Mouse (Mus musculus) adrenal gland, adult 18-20 months (tissue): ENCODE data around the gene Myl6b. TPM values are rescaled to one million over a fixed set of nuclear protein-coding genes. Genes with fewer than 3 reads are reported as not detected.

Source experiments
- DNase-seq, 2 experiments: peaks; one replicate each; pipeline ENCODE4 v3.0.0; 2021 to 2022; ENCODE audit warnings: low spot score in 2 of 2
- microRNA-seq, 2 experiments: library from miRNA; unstranded; fragments of <30 nt; microRNA quantifications; one replicate each; pipeline ENCODE4 v1.2.0; 2021; ENCODE audit warnings: borderline number of aligned reads in 2 of 2
- total RNA-seq, 2 experiments: library from RNA; stranded (reverse); gene quantifications; 1 replicate in 1 of 2; 2 replicates in 1 of 2; pipeline ENCODE4 v1.2.3; 2021

Gene Myl6b
- total RNA-seq, 2 experiments from 2014 or later, result 5.3 to 11.6 TPM

DNA sequence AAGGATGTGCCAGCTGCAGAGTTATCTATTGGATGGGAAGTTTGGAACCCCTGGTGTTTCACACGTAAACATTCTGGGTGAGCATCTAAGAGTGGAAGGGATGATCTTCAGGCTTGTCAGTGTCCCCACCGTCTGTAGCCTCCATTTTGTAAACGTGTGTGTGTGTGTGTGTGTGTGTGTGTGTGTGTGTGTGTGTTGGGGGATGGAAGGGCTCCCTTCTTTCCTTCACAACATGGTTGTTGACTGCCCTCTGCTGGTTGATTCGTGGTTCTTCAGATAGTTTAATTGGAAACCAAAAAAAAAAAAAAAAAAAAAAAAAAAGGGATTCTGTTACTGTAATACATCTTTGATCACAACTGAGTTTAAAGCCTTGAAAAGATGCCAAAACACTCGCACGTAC lies 43.2 kb downstream of the Myl6b start:
- DNase-seq, result peak in 1 of 2 experiments; percentile 37

DNA sequence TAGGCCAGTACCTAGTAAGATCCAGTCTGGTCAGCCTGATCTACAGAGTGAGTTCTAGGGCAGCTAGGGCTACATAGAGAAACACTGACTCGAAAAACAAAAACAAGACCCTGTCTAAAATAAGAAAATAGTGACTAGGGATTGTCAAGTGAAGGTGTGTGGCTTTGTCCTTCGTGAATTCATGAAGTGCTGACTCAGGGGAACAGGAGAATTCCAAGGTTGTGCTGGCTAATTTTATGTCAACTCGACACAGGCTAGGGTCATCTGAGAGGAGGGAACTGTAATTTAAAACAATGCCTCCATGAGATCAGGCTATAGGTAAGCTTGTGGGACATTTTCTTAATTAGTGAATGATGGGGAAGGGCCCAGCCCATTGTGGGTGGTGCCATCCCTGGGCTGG lies 44.0 kb downstream of the Myl6b start:
- DNase-seq, result no peak

DNA sequence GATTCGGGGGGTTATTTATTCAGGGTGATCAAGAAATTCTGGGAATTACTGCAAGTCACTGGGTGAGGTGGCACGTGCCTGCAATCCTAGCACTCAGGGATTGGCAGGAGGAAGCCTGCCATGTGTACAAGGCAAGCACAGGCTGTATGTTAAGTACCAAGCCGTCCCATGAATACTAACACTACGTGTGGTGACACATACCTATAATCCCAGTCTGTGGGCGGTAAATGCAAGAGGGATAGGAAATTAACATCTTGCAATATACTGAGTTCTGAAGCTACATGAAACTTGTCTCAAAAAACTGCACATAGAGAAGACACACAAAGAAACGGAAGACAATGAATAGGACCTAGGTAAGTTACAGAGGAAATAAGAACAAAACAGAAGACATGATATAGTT lies 47.5 kb downstream of the Myl6b start:
- no peak for DNase-seq

DNA sequence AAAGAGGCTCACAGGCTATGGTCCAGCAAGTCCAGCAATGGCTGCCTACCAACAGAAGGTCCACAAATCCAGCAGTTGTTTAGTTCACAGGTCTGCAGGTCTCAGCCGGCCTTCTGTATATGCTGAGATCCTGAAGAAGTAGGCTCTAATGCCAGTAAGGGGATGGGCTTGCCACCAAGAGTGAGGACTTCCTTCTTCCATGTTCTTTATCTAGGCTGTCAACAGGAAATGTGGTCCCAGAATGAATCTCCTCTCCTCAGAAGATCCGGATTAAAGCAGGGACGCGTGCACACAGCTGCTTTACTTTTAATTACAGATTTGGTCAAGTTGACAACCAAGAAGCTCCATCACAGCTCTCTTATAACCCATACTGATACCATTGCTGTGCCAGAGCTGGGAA lies 53.1 kb downstream of the Myl6b start:
- DNase-seq, result no peak

DNA sequence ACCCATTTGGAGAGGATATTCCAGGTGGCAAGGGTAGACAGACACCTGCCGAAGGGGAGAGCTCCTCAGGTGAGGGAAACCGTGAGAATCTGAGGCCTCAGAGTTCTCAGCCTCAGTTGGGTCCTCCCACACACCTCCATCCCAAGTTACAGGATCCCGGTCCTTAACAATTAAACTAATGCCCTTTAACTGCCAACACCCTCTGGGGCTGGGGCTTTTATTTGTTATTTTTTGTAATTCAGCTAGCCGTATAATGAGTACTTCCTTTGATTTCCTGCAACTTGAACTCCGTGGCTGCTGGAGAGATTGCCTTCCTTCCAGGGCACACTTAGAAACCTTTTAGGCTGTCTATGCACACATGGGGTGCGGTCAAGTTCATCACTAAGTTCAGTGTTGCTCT lies 54.1 kb downstream of the Myl6b start:
- DNase-seq, result no peak

Small RNA genes within 50 kb of the gene (microRNA-seq; reads per million reads assigned to microRNA genes)
- gene Mir6916 (0 to 0.47 reads per million in 2 experiments), gene Mir8105 (1.4 to 4.9 reads per million in 2 experiments)

Other genes starting within 250 kb of the Myl6b start
- not detected for gene Apon, start 244.6 kb downstream of the Myl6b start, total RNA-seq
- 10 to 100 TPM in 1 of 2 experiments, under 1 TPM in 1; 0.64 to 10.7 TPM for gene Apof, start 230.0 kb downstream of the Myl6b start, total RNA-seq
- gene Stat2, start 228.1 kb downstream of the Myl6b start, total RNA-seq, result 10 to 100 TPM; 25.8 to 33.0 TPM
- gene Il23a, start 199.9 kb downstream of the Myl6b start, total RNA-seq, result not detected
- gene Pan2, start 195.3 kb downstream of the Myl6b start, total RNA-seq, result 10 to 100 TPM; 14.5 to 19.1 TPM
- gene Cnpy2, start 176.2 kb downstream of the Myl6b start, total RNA-seq, result 100 to 1,000 TPM; 147 to 165 TPM
- 100 to 1,000 TPM; 349 to 654 TPM for gene Cs, start 161.0 kb downstream of the Myl6b start, total RNA-seq
- gene Coq10a, start 129.7 kb downstream of the Myl6b start, total RNA-seq, result 10 to 100 TPM; 79.8 to 90.2 TPM
- 10 to 100 TPM; 61.7 to 61.8 TPM for gene Ankrd52, start 121.6 kb downstream of the Myl6b start, total RNA-seq
- under 1 TPM in 1 of 2 experiments, not detected in 1; 0.16 TPM for gene Slc39a5, start 97.5 kb downstream of the Myl6b start, total RNA-seq
- gene Nabp2, start 87.2 kb downstream of the Myl6b start, total RNA-seq, result 10 to 100 TPM; 74.3 to 75.2 TPM
- gene Rnf41, start 87.0 kb downstream of the Myl6b start, total RNA-seq, result 10 to 100 TPM; 40.0 to 42.2 TPM
- gene Smarcc2, start 39.4 kb downstream of the Myl6b start, total RNA-seq, result 100 to 1,000 TPM; 113 to 116 TPM
- 100 to 1,000 TPM; 816 to 933 TPM for gene Myl6, start 4.5 kb downstream of the Myl6b start, total RNA-seq
- gene Esyt1, start 27.2 kb upstream of the Myl6b start, total RNA-seq, result 10 to 100 TPM; 23.6 to 39.0 TPM
- 10 to 100 TPM; 14.5 TPM for gene Zc3h10, start 49.1 kb upstream of the Myl6b start, total RNA-seq
- gene Rpl41, start 50.6 kb upstream of the Myl6b start, total RNA-seq, result 1,000 to 10,000 TPM; 2,692 to 2,714 TPM
- 10 to 100 TPM; 72.6 to 85.2 TPM for gene Pa2g4, start 67.3 kb upstream of the Myl6b start, total RNA-seq
- gene Erbb3, start 91.0 kb upstream of the Myl6b start, total RNA-seq, result 1 to 10 TPM; 2.6 to 4.0 TPM
- 100 to 1,000 TPM; 564 to 729 TPM for gene Rps26, start 128.1 kb upstream of the Myl6b start, total RNA-seq
- gene Ikzf4, start 147.3 kb upstream of the Myl6b start, total RNA-seq, result 1 to 10 TPM; 2.3 TPM
- 10 to 100 TPM; 29.4 to 37.6 TPM for gene Suox, start 175.4 kb upstream of the Myl6b start, total RNA-seq
- 100 to 1,000 TPM; 112 to 122 TPM for gene Rab5b, start 197.6 kb upstream of the Myl6b start, total RNA-seq
- gene Pmel, start 205.5 kb upstream of the Myl6b start, total RNA-seq, result 1 to 10 TPM in 1 of 2 experiments, under 1 TPM in 1; 0.42 to 1.1 TPM
- gene Cdk2, start 206.3 kb upstream of the Myl6b start, total RNA-seq, result 10 to 100 TPM; 12.8 to 13.1 TPM
- 10 to 100 TPM; 16.3 to 18.1 TPM for gene Dgka, start 246.2 kb upstream of the Myl6b start, total RNA-seq
- gene Pym1, start 249.2 kb upstream of the Myl6b start, total RNA-seq, result 10 to 100 TPM; 21.6 to 23.8 TPM